Mouse (Mus musculus): ENCODE results near the gene Cstf3. TPM values are rescaled to one million over a fixed set of nuclear protein-coding genes. Genes with fewer than 3 reads are reported as not detected.
A peak's percentile ranks its signal among the peaks of the same experiment; 100 is the strongest.

Gene Cstf3
- total RNA-seq, 2 experiments from 2014 or later = 44.9 to 52.1 TPM

DNA sequence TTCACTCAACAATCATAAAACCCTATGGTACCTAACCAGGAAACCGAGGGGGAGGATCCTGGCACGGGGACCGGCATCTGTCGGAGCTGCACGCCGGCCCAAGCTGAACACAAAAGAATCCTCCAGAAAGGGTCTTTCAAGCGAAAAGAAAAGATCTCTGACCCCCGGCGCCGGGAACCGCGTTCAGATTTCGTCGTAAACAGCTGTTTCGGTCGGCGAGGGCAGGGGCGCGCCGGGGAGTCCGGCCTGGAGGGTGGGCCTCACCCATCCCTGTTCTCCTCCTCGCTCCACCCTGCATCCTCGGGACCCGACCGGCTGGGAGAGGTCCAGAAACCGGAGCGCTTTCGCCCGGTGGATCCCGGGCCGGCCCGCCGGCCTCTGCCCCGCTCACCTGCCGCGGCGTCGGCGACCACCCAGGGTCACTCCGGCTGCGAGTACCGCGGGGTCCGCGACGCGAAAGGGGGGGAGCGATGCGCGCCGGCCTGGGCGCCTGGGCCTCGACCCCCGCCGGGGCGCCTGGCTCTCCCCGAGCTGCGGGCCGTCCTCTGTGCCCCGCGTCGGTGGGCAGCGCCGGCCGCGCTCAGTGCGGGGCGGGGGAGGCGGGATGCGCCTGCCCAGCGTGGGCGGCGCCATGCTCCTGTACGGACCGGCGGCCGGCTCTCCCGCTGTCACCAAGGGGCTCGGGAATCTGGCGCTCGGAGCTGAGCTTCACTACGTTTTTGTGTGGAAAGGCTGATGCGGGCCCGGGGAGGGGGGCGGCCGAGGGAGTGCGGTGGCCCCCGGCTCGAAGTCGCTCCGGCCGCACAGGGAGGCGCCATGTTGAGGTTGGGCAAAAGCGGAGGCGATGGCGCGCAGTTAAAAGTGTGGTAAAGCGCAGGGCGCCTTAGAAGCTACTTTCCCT, 121.5 kb downstream of the Cstf3 start, which contains the start of gene Tcp11l1:
TSS of gene Tcp11l1 (minus strand) at position 585 of the 901 bp plus-strand sequence.
- DNase-seq = peak; percentile 69 to 71

GRCm38 (mm10) chr2:104712486-104712809, 122.1 kb downstream of the Cstf3 start:
- no peak for DNase-seq

DNA sequence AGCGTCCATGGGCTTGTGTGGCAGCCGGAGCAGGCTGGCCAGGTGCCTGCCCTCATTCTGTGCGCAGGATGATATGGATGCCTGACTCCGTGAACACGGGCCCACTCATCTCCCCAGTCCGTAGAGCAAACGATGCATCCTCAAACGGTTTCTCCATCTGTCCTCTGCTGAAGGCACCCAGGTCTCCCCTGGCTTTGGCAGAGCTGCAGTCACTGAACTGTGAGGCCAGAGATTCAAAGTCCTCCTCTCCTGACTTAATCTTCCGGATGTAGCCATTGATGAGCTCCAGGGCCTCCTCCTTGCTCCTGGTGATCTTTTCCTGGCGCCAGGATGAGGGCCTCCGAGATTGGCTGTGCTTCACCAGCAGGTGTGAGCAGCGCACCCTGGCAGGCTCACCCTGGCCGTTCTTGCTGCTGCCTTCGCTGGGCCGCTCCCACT, 124.0 kb downstream of the Cstf3 start:
- DNase-seq = no peak

Other genes starting within 250 kb of the Cstf3 start
- gene D430041D05Rik, start 179.5 kb upstream of the Cstf3 start, total RNA-seq (2021) = 10 to 100 TPM; 88.3 to 98.4 TPM
- 10 to 100 TPM; 67.0 to 69.2 TPM for gene Hipk3, start 96.1 kb upstream of the Cstf3 start, total RNA-seq (2021)
- 10 to 100 TPM; 40.8 to 44.0 TPM for gene Tcp11l1, start 121.6 kb downstream of the Cstf3 start, total RNA-seq (2021)
- not detected for gene Pin1rt1, start 125.9 kb downstream of the Cstf3 start, total RNA-seq (2021)
- gene Depdc7, start 152.4 kb downstream of the Cstf3 start, total RNA-seq (2021) = 1 to 10 TPM; 1.9 to 2.2 TPM
- 10 to 100 TPM; 10.5 to 11.3 TPM for gene Qser1, start 226.2 kb downstream of the Cstf3 start, total RNA-seq (2021)

Data from layer of hippocampus, postnatal 36 days (tissue).